Mouse (Mus musculus) layer of hippocampus, adult 2 months (tissue): ENCODE data around the gene Hbp1. TPM values are rescaled to one million over a fixed set of nuclear protein-coding genes. Genes with fewer than 3 reads are reported as not detected.
A peak's percentile ranks its signal among the peaks of the same experiment; 100 is the strongest.

Experiments
- DNase-seq, 2 experiments: peaks; one replicate each; pipeline ENCODE4 v3.0.0; 2022; ENCODE audit warnings: low spot score in 2 of 2
- H3K27ac ChIP-seq: fragments of 200-600 bp; 2 replicates; pipeline ENCODE4 v1.8.1; 2022
- H3K4me3 ChIP-seq: fragments of 200-600 bp; 2 replicates; pipeline ENCODE4 v1.8.1; 2022; ENCODE audit warnings: mild to moderate bottlenecking
- CTCF ChIP-seq: fragments of 200-600 bp; conservative IDR thresholded peaks from 2 replicates; pipeline ENCODE4 v1.8.1; 2022; ENCODE audit warnings: antibody characterized with exemption, mild to moderate bottlenecking, moderate library complexity
- total RNA-seq, 2 experiments: library from RNA; stranded (reverse); gene quantifications; 2 replicates each; pipeline ENCODE4 v1.2.3; 2021

The Hbp1 gene
- total RNA-seq, 2 experiments from 2014 or later, result 26.4 to 28.8 TPM

DNA sequence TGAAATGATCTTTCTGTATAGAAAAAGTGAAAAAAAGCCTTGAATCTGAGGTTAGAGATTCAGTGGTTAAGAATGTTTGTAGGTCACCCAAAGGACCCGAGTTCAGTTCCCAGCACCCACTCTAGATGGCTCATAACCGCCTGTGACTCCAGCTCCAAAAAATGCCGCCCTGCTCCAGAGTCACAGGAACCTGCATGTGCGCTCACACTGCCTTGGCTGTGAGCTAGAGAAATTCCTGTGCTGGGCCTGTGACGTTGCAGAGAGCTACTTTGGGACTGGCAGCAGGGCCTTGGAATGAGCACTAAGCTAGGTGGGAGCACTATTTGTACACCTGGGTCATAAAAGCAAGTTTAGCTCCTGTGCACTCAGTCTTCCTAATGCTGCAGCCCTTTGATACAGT lies 33.6 kb downstream of the Hbp1 start:
- Histone ChIP-seq H3K27ac (peak overlapping the region; percentile 76), H3K4me3 (no peak overlapping the region)
- no peak for TF ChIP-seq CTCF
- DNase-seq, result no peak

DNA sequence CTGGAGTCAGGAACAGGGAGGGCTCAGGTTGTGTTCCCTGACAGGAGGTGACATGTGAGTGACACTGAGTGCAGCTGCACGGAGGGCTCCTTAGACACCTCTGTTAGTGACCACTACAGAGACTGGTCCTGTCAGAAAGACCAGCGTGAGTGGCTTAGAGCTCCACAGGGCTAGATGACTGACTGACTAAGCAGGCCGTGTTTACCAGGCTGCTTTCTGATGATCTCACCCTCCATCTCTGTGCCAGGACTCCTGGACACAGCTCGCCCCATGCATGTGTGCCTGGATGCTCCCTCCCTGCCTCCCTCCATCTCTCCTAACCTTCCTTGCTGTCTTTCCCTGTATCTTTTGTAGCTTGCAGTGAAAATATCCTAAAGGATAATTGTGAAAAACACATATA lies 36.7 kb downstream of the Hbp1 start:
- peak overlapping the region; percentile 84 for H3K27ac ChIP-seq
- DNase-seq, result peak in 1 of 2 experiments; percentile 48
- TF ChIP-seq CTCF, result no peak
- H3K4me3 ChIP-seq, result no peak overlapping the region

DNA sequence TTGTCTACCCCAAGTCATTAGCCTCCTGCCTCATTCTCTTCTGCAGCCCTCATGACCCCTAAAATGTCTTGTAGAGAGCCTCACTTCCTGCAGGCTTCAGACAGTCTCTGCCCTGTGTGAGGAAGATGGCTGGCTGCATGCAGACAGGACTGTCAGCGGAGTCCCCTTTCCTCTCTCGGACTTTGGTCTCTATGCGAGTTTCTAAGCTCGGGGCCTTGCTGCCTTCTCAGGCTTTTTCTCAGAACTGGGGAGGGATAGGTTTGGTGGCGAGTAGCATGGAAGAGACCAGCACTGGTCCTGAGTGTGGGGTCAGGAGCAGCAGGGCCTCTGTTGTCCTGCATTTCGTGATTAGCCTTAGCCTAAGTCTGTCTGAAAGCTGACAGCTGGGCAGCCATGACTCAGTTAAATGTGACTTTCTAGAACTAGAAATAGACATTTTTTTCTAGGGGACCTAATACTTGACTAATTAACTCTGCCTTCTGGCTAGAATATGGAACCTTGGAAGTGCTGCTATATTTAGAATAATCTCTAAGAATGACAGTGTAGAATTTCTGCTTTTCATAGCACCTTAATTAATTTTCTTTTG lies 37.3 kb downstream of the Hbp1 start:
- peak overlapping the region; percentile 84 for H3K27ac ChIP-seq
- DNase-seq, result no peak
- no peak overlapping the region for H3K4me3 ChIP-seq
- TF ChIP-seq CTCF, result no peak

DNA sequence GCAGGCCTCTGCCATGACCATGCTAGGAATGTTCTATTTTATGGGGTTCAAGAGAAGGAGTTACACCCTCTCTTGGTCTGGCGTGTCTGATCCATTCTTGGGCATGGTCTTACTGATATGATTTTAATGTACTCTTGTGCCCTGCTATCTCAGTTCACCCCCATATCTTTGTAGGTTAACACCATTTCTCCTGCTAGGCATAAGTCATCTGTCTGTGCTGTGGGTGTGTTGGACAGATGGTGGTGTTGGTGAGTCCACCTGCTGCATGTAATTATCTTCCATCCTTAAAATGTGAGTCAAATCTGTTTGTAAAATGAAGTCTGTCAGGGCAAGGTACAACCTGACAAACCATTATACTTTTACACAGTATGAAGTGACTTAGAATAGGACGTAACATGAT lies 42.9 kb downstream of the Hbp1 start:
- no peak overlapping the region for H3K4me3 ChIP-seq
- no peak for TF ChIP-seq CTCF
- no peak for DNase-seq
- no peak overlapping the region for H3K27ac ChIP-seq

DNA sequence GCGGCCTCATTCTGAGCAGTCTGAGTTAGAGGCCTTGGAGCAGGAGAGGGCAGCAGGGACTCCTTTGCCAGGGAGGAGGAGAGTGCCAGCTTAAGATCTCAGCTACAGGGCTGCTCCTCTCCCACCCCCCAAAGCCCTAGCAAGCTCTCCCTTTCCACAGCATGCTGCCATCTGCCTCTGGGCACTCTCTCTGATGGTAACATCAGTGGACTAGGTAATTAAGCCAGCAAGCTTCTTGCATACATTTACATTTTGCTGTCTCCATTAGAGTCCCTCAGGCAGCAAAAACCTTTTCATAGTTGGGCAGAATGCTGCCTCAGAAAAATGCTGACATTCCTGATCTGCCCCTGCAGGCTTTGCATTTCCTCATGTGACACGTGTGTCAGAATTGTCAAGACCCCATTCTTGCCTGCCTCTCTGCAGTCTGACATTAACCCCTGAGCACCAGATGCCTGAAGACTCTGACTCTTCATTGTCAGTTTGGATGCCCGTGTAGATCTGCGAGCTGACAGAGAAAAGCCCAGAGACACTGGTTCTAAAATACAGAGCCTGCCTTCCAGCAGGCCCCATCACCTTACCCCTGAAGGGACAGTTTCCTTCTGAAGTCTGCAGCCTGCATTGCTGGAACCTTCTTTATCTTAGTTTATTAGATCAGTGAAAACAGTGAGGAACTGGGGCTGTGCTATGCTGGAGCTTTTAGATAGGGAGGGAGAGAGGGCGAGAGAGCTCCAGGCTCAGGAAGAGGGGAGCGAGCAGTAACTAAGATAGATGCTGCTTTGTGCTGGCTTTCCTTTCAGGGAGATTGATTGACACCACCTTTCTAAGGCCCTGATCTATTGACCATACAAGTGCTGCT lies 44.4 kb downstream of the Hbp1 start:
- TF ChIP-seq CTCF, result no peak
- no peak for DNase-seq
- H3K27ac ChIP-seq, result peak overlapping the region; percentile 58
- H3K4me3 ChIP-seq, result no peak overlapping the region

DNA sequence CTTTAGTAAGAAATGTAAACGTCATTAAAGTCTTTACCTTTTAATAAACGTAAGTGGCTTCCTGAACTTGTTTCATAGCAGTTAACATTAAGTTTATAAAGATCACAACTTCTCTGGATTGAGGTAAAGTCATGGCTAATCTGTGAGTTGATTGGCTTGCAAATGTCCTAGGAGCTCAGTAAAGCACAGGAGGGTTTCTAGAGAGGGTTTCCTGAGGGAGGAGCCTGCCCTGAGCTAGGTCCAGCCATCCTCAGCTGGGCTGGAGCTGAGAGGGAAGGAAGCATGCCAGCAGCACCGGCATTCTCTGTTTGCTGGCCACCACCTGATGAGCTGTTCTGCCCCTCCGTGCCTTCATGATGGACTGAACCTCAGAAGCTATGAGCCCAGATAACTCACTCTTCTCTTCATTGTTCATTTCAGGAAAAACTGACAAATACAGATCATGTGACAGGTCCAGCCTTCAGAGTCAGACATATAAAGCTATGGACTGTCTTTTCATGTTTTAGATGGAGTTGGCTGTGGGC lies 49.9 kb downstream of the Hbp1 start:
- no peak for DNase-seq
- Histone ChIP-seq H3K27ac (no peak overlapping the region), H3K4me3 (no peak overlapping the region)
- no peak for TF ChIP-seq CTCF

DNA sequence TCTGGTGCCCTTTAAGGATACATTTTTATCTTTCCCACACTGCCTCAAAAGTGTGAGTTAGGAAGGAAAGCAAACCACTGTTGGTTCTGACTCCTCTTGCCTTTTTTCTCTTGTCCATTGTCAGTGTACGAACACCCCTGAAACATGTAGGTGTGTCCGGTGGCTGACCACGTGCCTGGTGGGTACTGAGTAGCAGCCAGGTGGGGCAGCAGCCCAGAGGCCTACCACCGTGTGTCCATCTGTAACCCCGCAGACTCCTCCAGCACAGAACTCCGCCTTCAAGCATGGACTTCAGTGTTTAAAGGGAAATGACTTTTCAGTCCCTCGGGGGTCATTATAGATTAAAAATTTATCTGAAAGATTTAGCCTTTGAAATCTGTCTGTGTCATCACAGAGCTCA lies 52.9 kb downstream of the Hbp1 start:
- H3K27ac ChIP-seq, result peak overlapping the region; percentile 82
- no peak for TF ChIP-seq CTCF
- DNase-seq, result no peak
- H3K4me3 ChIP-seq, result no peak overlapping the region

DNA sequence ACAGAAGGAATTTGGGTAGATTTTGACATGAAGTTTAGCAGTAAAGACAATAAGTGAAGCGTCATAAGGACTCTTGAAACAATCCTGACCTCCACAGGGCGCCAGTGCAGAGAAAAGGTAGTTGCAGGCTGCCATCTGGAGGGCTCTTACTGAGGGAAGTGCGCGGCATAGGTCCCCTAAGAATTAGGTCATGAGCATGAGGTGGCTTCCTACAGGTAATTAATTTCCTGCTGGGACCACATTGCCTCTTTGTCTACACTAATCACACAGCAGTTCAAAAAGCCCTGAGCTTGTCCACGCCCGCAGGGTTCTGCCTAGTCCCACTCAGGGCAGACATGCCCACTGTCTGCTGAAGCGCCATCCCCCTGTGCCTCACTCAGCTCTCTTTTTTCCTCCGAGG lies 53.3 kb downstream of the Hbp1 start:
- DNase-seq, result no peak
- TF ChIP-seq CTCF, result peak; percentile 60
- Histone ChIP-seq H3K4me3 (no peak overlapping the region), H3K27ac (peak overlapping the region; percentile 82)

DNA sequence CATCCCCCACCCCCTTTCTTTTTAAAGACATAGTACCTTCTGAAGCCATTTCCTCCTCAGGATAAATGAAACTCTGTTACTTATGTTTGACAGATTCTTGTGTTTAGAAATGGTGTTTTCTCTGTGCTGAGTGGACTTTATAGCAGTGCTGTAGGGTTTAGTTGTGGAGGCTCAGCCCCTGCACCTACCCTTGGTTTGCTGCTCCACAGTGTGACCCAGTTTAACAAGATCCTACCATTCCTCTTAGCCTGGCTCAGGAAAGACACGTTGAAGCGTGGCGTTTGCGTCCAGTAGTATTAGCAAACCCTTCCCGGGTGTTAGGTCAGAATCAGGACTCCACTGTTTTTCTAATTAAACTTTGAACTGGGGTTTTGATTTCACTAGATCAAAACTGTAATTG lies 54.0 kb downstream of the Hbp1 start:
- H3K27ac ChIP-seq, result peak overlapping the region; percentile 82

DNA sequence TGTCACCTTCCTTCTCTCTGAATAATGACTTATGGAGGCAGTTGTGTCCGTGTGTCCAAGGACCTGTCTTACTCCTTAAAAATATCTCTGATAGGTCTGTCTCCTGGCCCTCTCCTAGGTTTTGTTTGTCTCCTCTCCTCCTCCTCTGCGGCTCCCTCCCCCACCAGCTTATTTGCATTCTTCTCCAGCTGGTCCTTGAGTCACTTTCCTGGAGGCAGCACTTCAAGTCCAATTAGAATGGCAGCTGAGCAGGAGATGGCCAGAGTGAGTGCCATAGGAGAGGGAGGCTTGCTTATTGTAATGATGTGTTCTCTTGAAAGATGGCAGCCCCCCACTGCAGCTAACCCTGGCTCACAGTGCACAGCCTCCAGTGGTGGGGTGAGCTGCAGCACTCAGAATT lies 54.4 kb downstream of the Hbp1 start:
- peak; percentile 43 to 75 for DNase-seq
- peak; percentile 30; the same call in 1 of the 2 replicates for TF ChIP-seq CTCF
- Histone ChIP-seq H3K27ac (peak overlapping the region; percentile 82), H3K4me3 (no peak overlapping the region)

More for the DNA sequence above, 54.0 kb downstream of the Hbp1 start:
- no peak overlapping the region for H3K4me3 ChIP-seq
- no peak for TF ChIP-seq CTCF
- DNase-seq, result no peak

DNA sequence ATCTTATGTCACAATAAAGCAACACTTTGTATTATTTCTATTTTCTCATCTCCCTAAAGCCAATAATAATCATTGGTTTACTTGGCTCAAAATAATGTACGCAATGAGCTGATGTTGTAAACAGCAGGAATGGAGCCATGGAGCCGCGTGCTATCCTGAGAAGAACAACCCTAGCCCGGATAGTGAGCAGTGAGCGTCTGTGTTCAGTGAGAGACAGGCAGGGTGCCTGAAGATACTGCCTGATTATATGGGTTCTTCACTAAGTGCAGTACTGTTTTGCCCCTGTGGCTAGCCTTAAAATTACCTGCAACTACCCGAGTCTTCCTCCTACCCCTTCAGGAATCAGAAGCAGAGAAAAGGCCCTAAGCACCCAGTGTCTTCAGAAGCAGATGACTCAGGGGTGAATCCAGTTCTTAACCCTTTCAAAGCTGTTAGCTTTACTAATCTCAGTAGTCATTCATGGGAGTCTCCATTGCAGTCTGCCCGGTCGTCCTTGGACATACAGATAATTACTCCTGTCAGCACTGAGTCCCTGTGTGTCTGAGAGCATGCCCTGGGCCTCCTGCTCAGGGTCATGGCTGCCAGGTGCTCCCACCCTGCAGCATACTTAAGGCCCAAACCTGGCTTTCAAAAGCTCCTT lies 55.1 kb downstream of the Hbp1 start:
- no peak for TF ChIP-seq CTCF
- DNase-seq, result no peak
- peak overlapping the region; percentile 82 for H3K27ac ChIP-seq
- H3K4me3 ChIP-seq, result no peak overlapping the region

DNA sequence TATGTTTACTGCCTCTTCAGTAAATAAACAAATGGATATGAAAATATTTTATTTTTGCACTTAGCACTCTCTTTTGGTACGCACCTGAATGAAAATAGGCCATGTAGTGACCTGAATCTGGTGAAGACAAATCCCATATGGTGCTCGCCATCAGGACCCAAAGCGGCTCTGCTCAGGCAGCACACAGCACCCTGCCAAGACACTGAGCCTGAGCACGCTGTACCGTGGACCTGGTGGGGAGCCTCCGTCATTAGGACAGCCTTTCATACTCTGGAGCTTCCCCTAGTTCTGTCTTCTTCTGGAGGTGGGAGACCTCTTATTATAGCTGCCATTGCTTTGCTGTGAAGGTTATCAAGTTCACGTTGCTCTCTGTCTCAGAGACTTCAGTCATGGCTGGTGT lies 57.6 kb downstream of the Hbp1 start:
- no peak for DNase-seq
- TF ChIP-seq CTCF, result no peak
- H3K27ac ChIP-seq, result peak overlapping the region; percentile 46; the same call in 1 of the 2 replicates
- no peak overlapping the region for H3K4me3 ChIP-seq

DNA sequence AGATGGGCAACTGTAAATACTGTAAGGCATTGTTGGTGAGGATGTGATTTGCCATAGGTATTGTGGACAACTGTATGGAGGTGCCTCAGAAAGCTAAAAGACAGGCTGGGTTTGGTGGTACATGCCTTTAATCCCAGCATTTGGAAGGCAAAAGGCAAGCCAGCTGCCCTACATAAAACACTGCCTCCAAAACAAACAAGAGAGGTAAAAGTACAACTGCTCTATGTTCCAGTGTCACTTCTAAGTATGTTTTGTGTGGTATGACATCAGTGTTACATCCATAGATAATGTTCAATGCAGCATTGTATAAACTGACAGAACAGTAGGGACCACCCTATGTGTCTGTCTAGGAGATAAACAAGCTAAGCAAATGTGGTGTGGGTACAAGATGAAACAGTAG lies 58.3 kb downstream of the Hbp1 start:
- DNase-seq, result no peak
- Histone ChIP-seq H3K27ac (no peak overlapping the region), H3K4me3 (no peak overlapping the region)
- TF ChIP-seq CTCF, result no peak
